Mouse (Mus musculus) monocyte, adult 5-6 weeks (primary cell): ENCODE measurements around the gene Col6a3. TPM values are rescaled to one million over a fixed set of nuclear protein-coding genes. Genes with fewer than 3 reads are reported as not detected.

Source experiments
- ATAC-seq: fragments of 153-309, 156-312 bp; replicated peaks from 2 replicates; pipeline ENCODE4 v1.8.0; 2017; ENCODE audit warnings: mild to moderate bottlenecking; ENCODE audit not compliant: low TSS enrichment, insufficient number of reproducible peaks, severe bottlenecking, poor library complexity, low FRiP score
- total RNA-seq: library from RNA; stranded (forward); fragments of 200-1000, 200-491, 200-594 nt; gene quantifications from 3 replicates; pipeline ENCODE4 v1.2.3, GENCODE M21; 2017

Col6a3 gene
- total RNA-seq, 1 experiment from 2014 or later, result not detected

DNA sequence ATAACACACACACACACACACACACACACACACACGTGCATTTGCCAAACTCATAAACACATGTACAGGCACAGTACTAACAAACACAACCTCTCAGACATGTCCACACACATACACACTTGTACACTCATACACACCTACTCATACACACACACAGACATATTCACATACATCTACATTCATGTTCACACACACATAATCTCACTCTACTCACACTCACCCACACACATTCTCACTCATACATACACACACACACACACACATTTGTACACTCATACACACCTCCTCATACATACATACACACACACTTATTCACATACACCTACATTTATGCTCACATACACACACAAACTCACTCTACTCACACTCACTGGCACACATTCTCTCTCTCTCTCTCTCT is 100.3 kb downstream of the Col6a3 start:
- ATAC-seq, result no peak

DNA sequence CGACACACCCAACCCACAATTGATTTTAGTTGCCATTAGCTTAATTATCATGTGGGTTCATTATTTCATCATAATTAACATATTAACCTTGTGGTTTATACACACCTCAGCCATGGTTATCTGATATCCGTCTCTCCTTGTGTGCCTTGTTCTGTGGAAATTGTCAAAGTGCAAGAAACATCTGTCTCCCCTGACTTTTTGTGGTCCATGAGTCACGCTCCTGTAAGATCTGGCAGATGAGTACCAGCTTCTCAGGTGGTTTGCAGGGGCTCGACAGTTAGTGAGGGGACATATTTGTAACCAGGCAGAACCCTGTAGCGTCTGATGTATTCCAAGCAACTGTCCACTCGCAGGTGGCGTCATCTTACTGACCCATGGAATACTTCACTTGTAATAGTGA is 101.1 kb downstream of the Col6a3 start:
- no peak for ATAC-seq

DNA sequence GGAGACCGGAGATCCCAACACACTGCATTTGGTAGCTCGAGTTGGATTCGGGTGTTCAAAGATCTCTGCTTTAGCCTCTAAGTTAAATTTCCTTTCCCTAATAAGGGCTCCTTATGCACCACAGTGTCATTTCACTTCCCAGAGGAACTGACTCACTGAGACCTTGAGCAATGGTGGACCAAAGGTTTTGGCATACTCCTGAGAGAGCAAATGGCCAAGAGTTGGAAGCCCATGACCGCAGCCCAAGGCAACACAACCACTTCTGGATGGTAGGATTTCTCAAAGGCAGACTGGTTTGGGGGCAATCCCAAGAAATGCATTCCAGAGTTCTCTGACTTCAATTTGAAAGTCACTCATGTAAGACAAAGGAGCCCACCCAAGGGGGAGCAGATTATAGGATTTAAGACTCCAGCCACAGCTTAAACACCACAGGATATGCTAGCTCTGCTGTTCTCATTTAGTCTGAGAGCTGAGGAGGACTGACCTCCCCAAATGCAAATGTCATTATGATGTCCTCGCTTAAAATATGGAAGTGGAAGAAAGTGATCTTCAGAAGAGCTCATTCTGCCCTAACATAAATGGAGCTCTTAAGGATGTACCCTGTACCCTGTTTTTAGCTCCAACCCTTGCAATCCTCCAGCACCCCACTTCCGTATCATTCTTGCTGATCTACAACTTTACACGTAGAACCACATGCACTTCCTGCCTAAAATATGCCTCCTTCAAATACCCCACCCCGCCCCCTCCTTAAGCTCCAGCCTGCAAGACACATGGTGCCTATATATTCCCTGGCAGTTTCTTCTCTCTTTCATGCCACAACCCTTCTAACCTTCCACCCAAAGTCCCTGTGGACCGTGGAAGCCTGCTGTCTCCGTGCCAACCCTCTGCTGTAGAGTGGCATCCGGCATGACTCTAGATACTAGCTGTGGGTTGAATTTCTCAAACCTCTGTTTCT is 103.3 kb downstream of the Col6a3 start:
- ATAC-seq, result no peak

DNA sequence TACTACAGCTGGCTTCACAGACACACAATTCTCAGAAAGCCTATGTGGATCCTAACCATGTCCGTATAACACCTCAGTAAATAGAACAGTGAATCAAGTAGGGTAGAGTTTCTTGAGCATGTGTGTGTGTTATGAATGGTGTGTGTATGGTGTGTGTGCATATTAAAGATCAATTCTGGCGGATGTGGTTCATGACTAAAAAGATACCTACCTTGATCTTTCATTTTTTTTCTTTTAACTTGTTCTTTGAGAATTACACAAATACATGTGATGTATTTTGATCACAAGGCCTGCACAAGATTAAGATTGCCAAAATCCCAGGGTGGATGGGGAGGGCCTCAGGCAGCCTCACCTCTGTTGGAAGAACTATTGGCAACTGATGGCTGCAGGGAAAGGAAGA is 104.9 kb downstream of the Col6a3 start:
- ATAC-seq, result no peak

DNA sequence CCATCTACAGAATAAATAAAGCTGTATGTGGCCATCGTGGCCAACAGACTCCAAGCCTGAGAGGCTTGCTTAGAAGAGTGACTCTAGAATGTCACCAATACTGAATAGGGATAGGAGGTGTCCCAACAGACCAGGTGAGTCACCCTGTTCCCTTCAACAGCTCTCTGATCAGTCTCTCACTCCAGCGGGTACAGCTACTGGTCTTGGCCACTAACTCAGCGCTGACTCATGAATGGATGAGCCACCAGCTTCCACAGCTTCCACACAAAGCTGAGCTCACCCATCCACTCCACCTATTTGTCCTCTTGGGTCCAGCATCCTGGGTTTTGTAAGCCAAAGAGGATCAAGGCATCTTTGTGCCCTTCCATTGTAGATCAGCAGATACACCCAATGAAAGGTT is 114.3 kb downstream of the Col6a3 start:
- no peak for ATAC-seq

DNA sequence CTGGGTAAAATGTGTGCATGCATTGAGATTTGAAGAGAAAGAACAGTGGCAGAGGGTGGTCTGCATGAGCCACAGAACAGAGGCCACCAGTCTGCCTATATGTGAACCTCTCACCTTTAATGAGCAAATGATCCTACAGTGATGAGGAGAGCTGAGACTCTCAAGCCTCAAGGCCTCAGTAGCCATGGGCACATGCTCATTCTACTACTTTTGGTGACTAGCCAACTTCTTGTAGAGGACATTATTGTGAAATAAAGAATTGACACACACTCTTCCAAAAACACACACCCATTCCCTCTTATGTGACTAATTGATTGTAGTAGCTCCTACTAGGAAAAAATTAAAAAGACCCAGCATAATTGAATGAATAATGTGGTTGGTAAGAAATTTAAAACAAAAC is 120.0 kb downstream of the Col6a3 start:
- no peak for ATAC-seq

DNA sequence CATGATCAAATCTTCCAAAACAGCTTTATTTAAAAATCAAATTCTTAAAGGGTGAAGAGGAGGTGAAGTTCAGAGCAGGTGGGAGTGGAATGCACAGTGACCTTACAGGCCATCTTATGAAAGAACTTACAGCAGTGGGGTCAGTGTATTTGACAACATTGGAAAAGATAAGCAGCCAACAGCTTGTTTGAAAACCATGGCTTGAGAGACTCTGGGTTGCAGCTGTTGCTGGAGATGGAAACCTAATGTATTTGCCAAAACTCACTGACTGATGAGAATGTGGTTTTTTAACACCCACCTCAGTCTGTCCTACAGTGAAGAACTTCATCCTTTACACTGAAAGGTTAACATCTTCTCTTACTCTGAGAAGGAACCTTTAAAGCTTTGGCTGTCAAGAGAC is 120.4 kb downstream of the Col6a3 start:
- no peak for ATAC-seq

DNA sequence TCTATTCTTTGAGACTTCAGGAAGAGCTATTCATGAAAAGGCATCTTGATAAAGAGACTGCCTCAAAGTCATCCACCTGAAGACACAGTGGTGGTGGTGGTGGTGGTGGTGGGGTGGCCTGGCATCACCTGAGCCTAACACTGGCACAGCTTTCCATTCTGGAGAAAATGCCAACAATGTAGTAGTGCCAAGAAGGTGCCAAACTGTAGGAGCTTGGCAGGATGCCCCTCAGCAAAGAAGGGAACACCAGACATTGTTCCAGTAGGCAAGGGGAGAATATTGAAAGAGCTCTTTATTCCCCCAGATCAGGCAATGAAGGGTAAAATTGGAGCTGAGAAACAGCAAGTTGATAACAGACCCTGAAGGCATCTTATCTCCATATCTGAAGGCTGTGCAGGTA is 121.8 kb downstream of the Col6a3 start:
- no peak for ATAC-seq

DNA sequence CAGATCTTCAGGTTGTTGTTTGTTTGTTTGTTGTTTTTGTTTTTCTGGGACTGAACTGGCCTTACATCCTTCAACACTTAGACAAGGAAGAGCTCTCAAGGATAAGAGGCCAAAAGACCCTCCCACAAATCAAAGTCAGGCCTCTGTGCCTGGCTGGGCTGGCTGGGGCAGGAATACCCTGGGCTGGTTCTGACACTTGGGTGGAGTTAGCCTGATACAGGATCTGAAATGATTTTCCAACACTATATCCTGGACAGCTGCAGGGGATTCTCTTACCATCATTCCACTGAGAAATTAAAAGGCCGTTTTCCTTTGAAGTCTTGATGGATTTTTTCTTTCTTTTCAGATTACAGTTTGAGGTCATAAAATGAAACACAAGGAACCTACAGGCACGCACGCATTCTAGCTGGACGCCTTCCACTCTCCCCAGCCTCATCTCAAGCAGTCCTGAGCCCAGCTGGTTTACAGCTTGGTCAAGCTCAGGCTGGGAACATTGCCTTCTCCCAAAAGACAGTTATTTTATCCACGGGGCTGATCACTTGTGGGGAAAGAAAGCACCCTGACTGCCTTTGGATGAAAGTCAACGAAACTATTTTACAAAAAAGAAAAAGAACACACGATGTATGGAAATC is 123.0 kb downstream of the Col6a3 start:
- ATAC-seq, result no peak

DNA sequence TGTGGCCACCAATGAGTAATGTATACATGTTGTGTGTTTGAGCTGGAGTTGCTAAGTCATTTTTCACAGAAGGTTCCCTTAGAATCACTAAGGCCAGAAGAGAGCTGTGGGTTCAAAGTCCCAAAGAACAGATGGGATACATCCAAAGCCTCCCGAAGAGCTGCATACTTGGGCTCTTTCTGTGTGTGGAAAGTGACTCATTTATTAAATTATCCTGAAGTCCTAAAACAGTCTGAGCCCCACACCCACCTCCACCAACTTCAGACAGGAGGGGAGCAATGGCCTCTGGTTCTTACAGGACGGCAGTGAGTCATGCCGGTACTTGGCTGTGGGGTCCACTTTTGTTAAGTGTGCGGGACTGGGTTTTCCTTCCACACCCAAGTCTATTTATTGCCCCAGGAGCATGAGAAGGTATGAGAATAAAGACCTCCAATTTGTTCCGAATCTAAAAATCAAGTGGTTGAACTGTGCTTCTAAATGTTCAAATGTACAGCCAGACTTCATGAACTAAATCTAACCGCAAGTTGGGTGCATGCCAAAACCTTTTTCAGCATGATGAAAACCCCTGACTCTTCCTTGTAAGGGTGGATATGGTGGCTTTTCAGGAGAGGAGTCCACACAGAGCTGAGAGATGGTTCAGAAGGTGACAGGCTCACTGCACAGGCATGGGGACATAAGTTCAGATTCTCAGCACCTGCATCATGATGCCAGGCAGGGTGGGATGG is 124.8 kb downstream of the Col6a3 start:
- no peak for ATAC-seq

DNA sequence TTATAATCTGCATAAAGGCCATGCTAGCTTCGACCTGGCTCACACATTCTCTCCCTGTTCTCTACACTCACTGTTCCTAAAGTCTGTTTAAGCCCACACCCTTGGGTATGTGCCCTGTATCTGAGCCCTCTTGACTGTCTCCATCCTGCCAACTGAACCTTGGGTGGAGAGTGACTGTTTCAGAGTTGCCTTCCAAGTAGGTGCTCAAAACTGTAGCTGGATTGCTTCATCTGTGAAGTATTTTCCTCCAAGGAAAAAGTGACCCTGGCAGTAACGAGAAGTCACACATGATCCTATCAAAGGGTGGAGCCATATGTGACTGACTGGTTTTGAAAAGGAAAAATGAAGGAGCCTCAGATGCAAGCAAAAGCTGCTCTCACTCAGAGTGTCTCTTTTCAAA is 127.5 kb downstream of the Col6a3 start:
- ATAC-seq, result no peak

Other genes starting within 250 kb of the Col6a3 start
- gene Cops8, start 241.0 kb downstream of the Col6a3 start, total RNA-seq, result 85.2 to 93.0 TPM (median 87.2 TPM) in 3 replicates
- not detected in 3 replicates for gene Mlph, start 71.1 kb upstream of the Col6a3 start, total RNA-seq
- gene Prlh, start 109.1 kb upstream of the Col6a3 start, total RNA-seq, result not detected in 3 replicates
- gene Rab17, start 125.7 kb upstream of the Col6a3 start, total RNA-seq, result not detected in 3 replicates
- 527 to 604 TPM (median 547 TPM) in 3 replicates for gene Lrrfip1, start 154.8 kb upstream of the Col6a3 start, total RNA-seq